Mouse (Mus musculus): Measurements from ENCODE around the gene Ap3s2. TPM values are rescaled to one million over a fixed set of nuclear protein-coding genes. Genes with fewer than 3 reads are reported as not detected.

The Ap3s2 gene
- 10 to 100 TPM; 38.2 to 42.9 TPM for total RNA-seq (2021)

DNA sequence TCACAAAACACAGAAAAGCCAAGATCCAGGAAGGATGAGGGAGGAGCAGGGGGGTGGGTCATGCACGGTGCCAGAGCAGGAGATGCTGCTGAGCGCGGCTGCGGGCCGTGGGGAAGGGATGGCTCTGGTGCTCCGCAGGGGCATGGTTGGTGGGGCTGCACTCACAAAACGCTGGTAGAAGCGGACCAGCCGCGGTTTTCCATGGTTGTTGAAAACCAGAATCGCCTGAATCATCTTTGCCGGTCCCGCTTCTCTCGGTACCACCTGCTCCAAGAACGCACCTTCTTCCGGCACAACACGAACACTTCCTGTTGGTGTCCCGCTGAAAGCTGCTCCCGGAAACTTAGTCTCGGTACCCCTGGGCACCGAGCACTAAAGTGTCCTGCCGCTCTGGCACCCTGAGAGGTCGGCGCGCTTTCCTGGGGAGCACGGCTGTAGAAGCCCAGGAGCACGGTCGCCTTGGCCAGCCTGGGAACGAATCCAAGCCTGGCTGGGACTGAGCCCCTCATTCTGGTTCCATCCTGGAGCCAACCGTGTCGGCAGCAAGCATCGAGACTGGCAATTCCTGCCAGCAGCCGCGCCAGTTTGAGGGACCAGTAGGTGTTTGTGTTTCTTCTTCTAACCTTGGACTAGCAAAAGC lies at the start of gene Ap3s2:
Gene Ap3s2 (minus strand): TSS at position 306 of the 640 bp plus-strand sequence.
- DNase-seq (ENCODE audit: low spot score in 2 of 2) = peak; percentile 91 to 93
- intact Hi-C loops (cut with DNase I) = loop anchor here (5.0 kb wide), 1 partner anchor 192 kb away; no protein-coding TSS in a partner anchor

- DNase-seq (ENCODE audit: low spot score in 2 of 2) = no peak
- intact Hi-C loops (cut with DNase I) = no loop called here
Measured at GRCm38 (mm10) chr7:79968326-79968725, 47.9 kb upstream of the Ap3s2 start.

GRCm38 (mm10) chr7:79961600-79961999 lies 41.2 kb upstream of the Ap3s2 start:
- no peak for DNase-seq (ENCODE audit: low spot score in 2 of 2)
- intact Hi-C loops (cut with DNase I) = no loop called here

GRCm38 (mm10) chr7:79956131-79956530 lies 35.7 kb upstream of the Ap3s2 start:
- intact Hi-C loops (cut with DNase I) = no loop called here
- no peak for DNase-seq (ENCODE audit: low spot score in 2 of 2)

DNA sequence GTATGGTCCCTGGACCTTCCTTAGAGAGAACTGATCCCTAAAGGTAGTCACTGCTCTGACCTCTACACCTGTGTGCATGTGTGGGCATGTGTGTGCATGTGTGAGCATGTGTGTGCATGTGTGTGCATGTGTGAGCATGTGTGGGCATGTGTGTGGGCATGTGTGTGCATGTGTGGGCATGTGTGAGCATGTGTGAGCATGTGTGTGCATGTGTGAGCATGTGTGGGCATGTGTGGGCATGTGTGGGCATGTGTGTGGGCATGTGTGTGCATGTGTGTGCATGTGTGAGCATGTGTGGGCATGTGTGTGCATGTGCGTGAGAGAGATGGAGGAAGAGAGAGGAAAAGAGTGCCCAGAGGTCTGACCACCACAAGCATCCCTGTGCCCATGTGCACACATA lies 34.4 kb upstream of the Ap3s2 start:
- intact Hi-C loops (cut with DNase I) = loop anchor here (5.0 kb wide), 1 partner anchor 47 kb away; no protein-coding TSS in a partner anchor
- DNase-seq (ENCODE audit: low spot score in 2 of 2) = no peak

- DNase-seq (ENCODE audit: low spot score in 2 of 2) = no peak
- intact Hi-C loops (cut with DNase I) = loop anchor here (5.0 kb wide), 1 partner anchor 51 kb away; no protein-coding TSS in a partner anchor
Measured at GRCm38 (mm10) chr7:79951038-79951437, 30.6 kb upstream of the Ap3s2 start.

GRCm38 (mm10) chr7:79950236-79950635 lies 29.8 kb upstream of the Ap3s2 start:
- no peak for DNase-seq (ENCODE audit: low spot score in 2 of 2)
- intact Hi-C loops (cut with DNase I) = loop anchor here (5.0 kb wide), 1 partner anchor 52 kb away; no protein-coding TSS in a partner anchor

DNA sequence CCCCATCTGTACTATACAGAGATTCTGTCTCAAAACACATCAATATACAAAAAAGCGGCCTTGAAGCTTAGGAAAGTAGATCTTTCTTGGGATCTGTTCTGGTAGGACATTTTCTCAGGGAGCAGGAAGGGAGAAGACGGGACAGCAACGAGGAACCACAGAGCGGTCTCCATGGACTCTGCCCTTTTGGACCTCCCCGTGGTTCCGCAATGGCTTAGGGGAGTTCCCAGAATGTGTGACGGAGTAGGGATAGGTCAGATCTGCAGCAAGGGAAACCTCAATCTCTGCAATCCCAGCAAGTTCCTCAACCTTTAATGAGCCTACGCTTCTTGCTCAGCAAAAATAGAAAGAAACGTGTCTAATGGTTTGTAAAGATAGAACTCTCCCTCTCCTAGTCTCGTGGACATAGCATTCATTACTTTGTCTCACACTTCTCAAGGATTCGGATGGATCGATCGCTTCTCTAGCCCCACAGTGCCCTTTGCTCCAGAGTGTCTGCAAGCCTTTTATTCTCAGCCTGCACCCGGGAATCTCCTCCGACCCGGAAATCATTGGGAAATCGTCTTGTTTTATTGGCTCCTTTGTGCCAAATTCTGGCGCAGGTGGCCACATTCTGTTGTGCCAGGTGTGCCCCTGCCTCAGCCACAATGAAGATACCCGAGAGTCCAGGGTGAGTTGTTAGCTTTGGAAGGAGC lies 15.2 kb upstream of the Ap3s2 start:
- intact Hi-C loops (cut with DNase I) = no loop called here
- no peak for DNase-seq (ENCODE audit: low spot score in 2 of 2)

DNA sequence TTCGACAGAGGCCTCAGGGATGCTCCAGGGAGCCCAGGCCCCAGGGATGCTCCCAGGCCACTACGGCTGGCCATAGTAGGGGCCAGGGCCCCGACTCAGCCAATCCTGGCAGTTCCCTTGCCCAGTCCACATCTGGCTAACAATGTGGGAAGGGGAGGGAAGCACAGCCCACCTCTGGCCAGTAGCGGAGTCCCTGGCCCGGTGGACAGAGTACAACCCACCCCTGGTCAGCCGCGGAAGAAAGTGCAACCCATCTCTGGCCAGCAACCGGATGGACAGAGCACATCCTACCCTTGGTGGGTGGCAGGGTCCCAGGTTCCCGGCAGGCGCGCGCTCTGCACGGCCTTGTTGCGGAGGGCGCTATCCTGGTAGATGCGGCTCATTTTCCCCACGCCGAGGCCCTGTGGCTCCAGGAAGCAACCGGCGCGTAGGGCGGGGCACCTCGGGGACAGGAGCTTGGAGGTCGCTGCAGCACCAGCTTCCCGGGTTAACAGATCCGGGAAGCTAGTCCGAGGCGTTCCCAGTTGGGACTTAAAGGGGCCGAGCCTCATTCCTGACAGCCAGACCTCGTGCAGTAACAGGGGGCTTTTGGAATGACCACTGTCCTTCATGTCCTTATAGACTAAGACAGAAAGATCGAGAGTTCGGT lies 14.5 kb upstream of the Ap3s2 start, which contains the start of gene Arpin:
Gene Arpin (minus strand): TSS at position 498 of the 649 bp plus-strand sequence.
- peak; percentile 42 to 58 for DNase-seq (ENCODE audit: low spot score in 2 of 2)
- intact Hi-C loops (cut with DNase I) = no loop called here

- intact Hi-C loops (cut with DNase I) = no loop called here
- DNase-seq (ENCODE audit: low spot score in 2 of 2) = no peak
Measured at GRCm38 (mm10) chr7:79934461-79934860, 14.0 kb upstream of the Ap3s2 start.

GRCm38 (mm10) chr7:79928516-79929052 lies 8.1 kb upstream of the Ap3s2 start:
- intact Hi-C loops (cut with DNase I) = no loop called here
- DNase-seq (ENCODE audit: low spot score in 2 of 2) = no peak

DNA sequence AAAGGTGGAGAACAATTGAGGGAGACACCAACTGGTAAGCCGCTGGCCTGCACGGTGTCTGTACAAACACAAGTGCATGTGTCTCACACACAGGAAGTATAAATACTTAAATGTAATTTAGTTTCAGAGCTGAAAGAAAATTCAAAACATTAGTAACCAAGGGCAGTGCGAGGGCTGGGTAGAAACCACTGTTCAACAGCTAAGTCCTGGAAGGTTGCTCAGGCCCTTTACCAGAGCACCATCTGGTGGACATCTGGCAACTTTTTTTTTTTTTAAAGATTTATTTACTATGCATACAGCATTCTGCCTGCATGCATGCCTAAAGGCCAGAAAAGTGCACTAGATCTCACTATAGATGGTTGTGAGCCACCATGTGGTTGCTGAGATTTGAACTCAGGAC lies 5.9 kb downstream of the Ap3s2 start:
- no peak for DNase-seq (ENCODE audit: low spot score in 2 of 2)
- intact Hi-C loops (cut with DNase I) = loop anchor here (1.0 kb wide), 1 partner anchor 115 kb away; no protein-coding TSS in a partner anchor

- no peak for DNase-seq (ENCODE audit: low spot score in 2 of 2)
Measured at GRCm38 (mm10) chr7:79907356-79907755, 13.1 kb downstream of the Ap3s2 start.

GRCm38 (mm10) chr7:79906914-79907313 lies 13.5 kb downstream of the Ap3s2 start:
- no peak for DNase-seq (ENCODE audit: low spot score in 2 of 2)
- intact Hi-C loops (cut with DNase I) = no loop called here

More at GRCm38 (mm10) chr7:79907356-79907755, 13.1 kb downstream of the Ap3s2 start:
- intact Hi-C loops (cut with DNase I) = no loop called here

DNA sequence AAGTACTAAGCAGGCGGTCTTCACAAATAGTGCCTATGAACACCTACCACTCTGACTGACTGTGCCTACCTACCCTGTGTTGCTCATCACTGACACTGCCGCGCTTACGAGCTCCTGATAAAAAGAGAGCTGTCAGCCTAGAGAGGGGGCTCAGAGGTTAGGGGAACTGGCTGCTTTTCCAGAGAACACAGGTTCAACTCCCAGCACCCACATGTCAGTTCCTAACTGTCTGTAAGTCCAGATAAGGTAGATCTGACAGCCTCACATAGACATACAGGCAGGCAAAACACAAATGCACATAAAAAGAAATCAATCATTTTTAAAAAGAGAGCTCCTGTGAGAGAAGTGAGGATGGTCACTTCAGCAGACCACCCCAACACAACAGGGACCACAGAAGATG lies 15.3 kb downstream of the Ap3s2 start:
- no peak for DNase-seq (ENCODE audit: low spot score in 2 of 2)
- intact Hi-C loops (cut with DNase I) = no loop called here

- intact Hi-C loops (cut with DNase I) = no loop called here
- no peak for DNase-seq (ENCODE audit: low spot score in 2 of 2)
Measured at GRCm38 (mm10) chr7:79903160-79903792, 17.2 kb downstream of the Ap3s2 start.

DNA sequence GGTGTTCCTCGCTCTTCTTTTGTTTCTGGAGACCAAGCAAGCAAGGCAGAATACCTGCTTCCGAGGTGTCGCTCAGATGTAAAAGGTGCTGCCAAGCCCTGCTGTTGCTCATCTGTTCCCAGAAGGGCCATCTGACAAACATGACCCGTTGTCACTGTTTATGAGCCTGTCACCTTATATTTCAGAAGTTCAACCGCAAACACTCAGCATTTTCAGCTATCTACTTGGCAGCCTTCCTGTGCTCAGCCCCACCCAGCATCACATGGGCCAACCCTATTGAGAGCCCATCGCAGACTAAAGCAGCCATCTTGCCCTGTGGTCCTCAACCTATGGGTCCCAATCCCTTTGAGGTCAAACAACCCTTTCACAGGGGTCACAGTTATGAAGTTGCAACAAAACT lies 19.7 kb downstream of the Ap3s2 start:
- intact Hi-C loops (cut with DNase I) = no loop called here
- DNase-seq (ENCODE audit: low spot score in 2 of 2) = no peak

DNA sequence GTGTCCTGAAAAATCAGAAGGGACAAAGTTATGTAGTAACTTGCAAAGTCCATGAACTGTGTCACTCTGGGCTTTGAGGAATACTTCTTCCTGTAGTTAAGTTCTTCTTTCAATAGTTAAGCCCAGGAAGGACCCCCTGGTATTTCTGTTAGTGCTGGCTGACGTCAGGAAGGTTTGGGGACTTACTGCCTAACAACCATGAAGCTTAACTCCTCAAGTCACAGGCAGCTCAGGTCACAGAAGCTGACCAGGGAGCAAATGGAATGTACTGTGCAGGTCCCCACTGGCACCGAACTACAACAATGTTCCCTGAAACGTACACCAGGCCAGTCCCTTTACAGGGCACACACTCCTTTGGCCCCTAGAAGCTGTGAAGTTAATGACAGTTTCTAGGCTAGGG lies 25.2 kb downstream of the Ap3s2 start:
- DNase-seq (ENCODE audit: low spot score in 2 of 2) = no peak
- intact Hi-C loops (cut with DNase I) = no loop called here

- no peak for DNase-seq (ENCODE audit: low spot score in 2 of 2)
- intact Hi-C loops (cut with DNase I) = no loop called here
Measured at GRCm38 (mm10) chr7:79894790-79895189, 25.7 kb downstream of the Ap3s2 start.

All from left cerebral cortex, postnatal 36 days (tissue).